Mouse (Mus musculus): ENCODE measurements around the gene Heatr1. TPM values are rescaled to one million over a fixed set of nuclear protein-coding genes. Genes with fewer than 3 reads are reported as not detected.

The Heatr1 gene
- polyA plus RNA-seq, 1 experiment from 2014 or later, result 26.6 TPM

DNA sequence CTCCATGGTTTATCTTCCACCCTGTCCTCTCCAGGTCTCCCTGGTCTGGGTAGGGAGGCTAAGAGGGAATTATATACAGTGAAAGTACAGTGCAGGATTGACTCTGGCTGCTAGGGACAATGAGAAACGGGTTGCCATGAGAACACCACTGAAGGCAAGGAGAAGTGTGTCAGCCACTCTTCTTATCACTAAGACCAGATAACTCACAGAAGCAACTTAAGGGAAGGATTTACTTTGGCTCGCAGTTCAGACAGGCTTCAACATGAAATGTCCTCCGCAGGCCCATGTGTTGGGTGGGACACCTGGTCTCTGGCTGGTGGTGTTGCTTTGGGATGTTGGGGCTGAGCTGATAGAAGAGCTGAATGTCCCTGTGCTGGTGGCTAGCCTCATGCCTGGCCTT, 22.1 kb upstream of the Heatr1 start:
- no peak overlapping the region for H3K4me2 ChIP-seq (replicated peaks; ENCODE audit: low read depth, low read length)
- no peaks in the 10 kb centered on the region for H3K36me3 ChIP-seq (ENCODE audit: control insufficient read depth, insufficient read depth, low read length)
- H3K27me3 ChIP-seq (ENCODE audit: control insufficient read depth, insufficient read depth, low read length), result no peaks in the 10 kb centered on the region
- H3K4me3 ChIP-seq (ENCODE audit: low read depth, low read length), result no peak overlapping the region
- WGBS, result 71% methylated on average over 3 of the region's 3 CpGs
- no peak for ATAC-seq (ENCODE audit: insufficient number of reproducible peaks, insufficient read depth, low FRiP score, low read depth)
- H3K27ac ChIP-seq (ENCODE audit: low read length), result no peak overlapping the region
- H3K9me3 ChIP-seq (ENCODE audit: control insufficient read depth, low read depth, low read length), result no peaks in the 10 kb centered on the region
- H3K9ac ChIP-seq (replicated peaks; ENCODE audit: low read depth, low read length), result no peak overlapping the region
- H3K4me1 ChIP-seq (ENCODE audit: control insufficient read depth, insufficient read depth, low read length), result no peaks in the 10 kb centered on the region

DNA sequence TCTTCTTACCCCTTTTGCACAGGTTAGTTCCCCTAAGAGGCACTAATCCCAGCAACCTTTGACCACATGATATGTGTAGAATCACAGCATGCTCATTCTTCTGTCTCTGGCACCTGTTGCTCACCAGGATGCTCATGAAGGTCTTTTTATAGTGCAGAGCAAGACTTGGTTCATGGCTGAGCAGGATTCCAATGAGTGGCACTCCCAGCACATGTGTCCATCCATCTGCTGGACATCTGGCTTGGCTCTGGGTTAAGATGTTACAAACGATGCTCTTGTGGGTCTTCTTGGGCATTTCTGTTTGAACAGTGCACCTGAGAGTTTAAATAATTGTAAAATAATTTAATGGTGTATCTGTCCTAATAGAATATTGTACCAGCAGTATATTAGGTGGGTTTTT, 18.0 kb upstream of the Heatr1 start:
- no peaks in the 10 kb centered on the region for H3K36me3 ChIP-seq (ENCODE audit: control insufficient read depth, insufficient read depth, low read length)
- no peak overlapping the region for H3K4me2 ChIP-seq (replicated peaks; ENCODE audit: low read depth, low read length)
- WGBS, result 63% methylated on average over 1 of the region's 1 CpGs
- no peak for ATAC-seq (ENCODE audit: insufficient number of reproducible peaks, insufficient read depth, low FRiP score, low read depth)
- no peak overlapping the region for H3K4me3 ChIP-seq (ENCODE audit: low read depth, low read length)
- H3K9ac ChIP-seq (replicated peaks; ENCODE audit: low read depth, low read length), result no peak overlapping the region
- no peak overlapping the region for H3K27ac ChIP-seq (ENCODE audit: low read length)
- no peaks in the 10 kb centered on the region for H3K4me1 ChIP-seq (ENCODE audit: control insufficient read depth, insufficient read depth, low read length)
- no peaks in the 10 kb centered on the region for H3K27me3 ChIP-seq (ENCODE audit: control insufficient read depth, insufficient read depth, low read length)
- no peaks in the 10 kb centered on the region for H3K9me3 ChIP-seq (ENCODE audit: control insufficient read depth, low read depth, low read length)

DNA sequence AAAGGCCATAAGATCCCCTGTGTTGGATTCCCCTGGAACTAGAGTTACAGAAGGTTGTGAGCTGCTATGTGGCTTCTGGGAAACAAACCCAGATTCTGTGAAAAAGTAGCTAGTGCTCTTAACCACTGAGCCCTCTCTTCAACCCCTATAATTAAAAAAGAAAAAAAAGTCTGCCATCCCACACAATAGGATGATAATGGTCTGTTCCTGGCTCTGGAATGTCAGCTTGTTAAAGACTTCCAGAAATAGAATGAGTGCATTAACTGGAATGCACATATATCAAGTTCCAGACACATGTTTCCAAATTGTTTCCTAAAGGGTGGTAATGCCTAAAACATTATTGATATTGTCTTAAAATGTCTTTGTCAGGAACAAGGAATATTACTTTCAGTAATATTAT, 10.0 kb upstream of the Heatr1 start:
- Histone ChIP-seq H3K4me1 (ENCODE audit: control insufficient read depth, insufficient read depth, low read length) (no peaks in the 10 kb centered on the region), H3K27me3 (ENCODE audit: control insufficient read depth, insufficient read depth, low read length) (no peaks in the 10 kb centered on the region), H3K9ac (replicated peaks; ENCODE audit: low read depth, low read length) (no peak overlapping the region), H3K36me3 (ENCODE audit: control insufficient read depth, insufficient read depth, low read length) (no peaks in the 10 kb centered on the region), H3K27ac (ENCODE audit: low read length) (no peak overlapping the region), H3K4me3 (ENCODE audit: low read depth, low read length) (no peak overlapping the region), H3K4me2 (replicated peaks; ENCODE audit: low read depth, low read length) (no peak overlapping the region), H3K9me3 (ENCODE audit: control insufficient read depth, low read depth, low read length) (0 out of 2 replicates have a peak, but pooled peaks cover 3% of the 10 kb centered on the region)
- ATAC-seq (ENCODE audit: insufficient number of reproducible peaks, insufficient read depth, low FRiP score, low read depth), result no peak

DNA sequence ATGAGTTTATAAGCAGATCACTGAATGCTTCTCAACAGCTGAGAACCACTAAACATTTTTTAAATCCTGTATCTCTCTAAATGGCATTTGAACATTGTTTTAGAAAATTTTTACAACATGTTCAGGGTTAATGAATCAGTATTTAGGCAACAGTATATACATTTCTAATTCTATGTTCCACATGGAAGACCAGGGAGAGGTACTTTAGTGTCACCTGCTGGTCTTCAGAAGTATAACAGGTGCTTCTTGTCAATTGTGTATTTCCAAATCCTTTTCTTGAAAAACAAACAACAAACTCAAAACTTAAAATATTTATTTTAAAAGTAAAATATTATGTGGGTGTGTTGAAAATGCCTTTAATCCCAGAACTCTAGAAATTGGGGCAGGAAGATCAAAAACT, 8.5 kb upstream of the Heatr1 start:
- Histone ChIP-seq H3K4me1 (ENCODE audit: control insufficient read depth, insufficient read depth, low read length) (no peaks in the 10 kb centered on the region), H3K27me3 (ENCODE audit: control insufficient read depth, insufficient read depth, low read length) (no peaks in the 10 kb centered on the region), H3K36me3 (ENCODE audit: control insufficient read depth, insufficient read depth, low read length) (no peaks in the 10 kb centered on the region), H3K9me3 (ENCODE audit: control insufficient read depth, low read depth, low read length) (0 out of 2 replicates have a peak, but pooled peaks cover 3% of the 10 kb centered on the region), H3K4me3 (ENCODE audit: low read depth, low read length) (no peak overlapping the region), H3K9ac (replicated peaks; ENCODE audit: low read depth, low read length) (no peak overlapping the region), H3K4me2 (replicated peaks; ENCODE audit: low read depth, low read length) (no peak overlapping the region), H3K27ac (ENCODE audit: low read length) (no peak overlapping the region)
- ATAC-seq (ENCODE audit: insufficient number of reproducible peaks, insufficient read depth, low FRiP score, low read depth), result no peak

DNA sequence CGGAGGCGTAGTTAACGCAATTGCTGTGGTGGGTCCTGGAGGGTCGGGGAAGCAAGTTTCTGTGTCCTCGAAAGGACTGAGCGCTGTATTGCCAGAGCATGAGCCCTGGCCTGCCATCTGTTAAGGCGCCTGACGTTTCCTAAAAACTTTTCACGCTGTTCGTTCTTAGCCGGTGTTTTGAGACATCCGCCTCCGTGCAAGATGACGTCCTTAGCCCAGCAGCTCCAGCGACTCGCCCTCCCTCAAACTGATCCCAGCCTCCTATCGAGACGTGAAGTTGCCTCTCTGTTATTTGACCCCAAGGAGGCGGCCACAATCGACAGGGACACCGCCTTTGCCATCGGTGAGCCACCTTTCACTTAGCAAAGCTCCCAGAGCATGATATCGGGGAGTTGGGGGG, 744 bp downstream of the Heatr1 start:
- peak; percentile 0; the same call in 1 of the 2 replicates for ATAC-seq (ENCODE audit: insufficient number of reproducible peaks, insufficient read depth, low FRiP score, low read depth)
- H3K9me3 ChIP-seq (ENCODE audit: control insufficient read depth, low read depth, low read length), result no peaks in the 10 kb centered on the region
- H3K27ac ChIP-seq (ENCODE audit: low read length), result no peak overlapping the region
- under 1% methylated on average over 23 of the region's 23 CpGs for WGBS
- peak overlapping the region; percentile 92 for H3K4me3 ChIP-seq (ENCODE audit: low read depth, low read length)
- H3K4me1 ChIP-seq (ENCODE audit: control insufficient read depth, insufficient read depth, low read length), result peaks cover 5% of the 10 kb centered on the region
- peak overlapping the region; percentile 39 for H3K9ac ChIP-seq (replicated peaks; ENCODE audit: low read depth, low read length)
- H3K36me3 ChIP-seq (ENCODE audit: control insufficient read depth, insufficient read depth, low read length), result peaks cover 3% of the 10 kb centered on the region; the same call in 1 of the 2 replicates
- H3K4me2 ChIP-seq (replicated peaks; ENCODE audit: low read depth, low read length), result peak overlapping the region; percentile 88
- no peaks in the 10 kb centered on the region for H3K27me3 ChIP-seq (ENCODE audit: control insufficient read depth, insufficient read depth, low read length)

DNA sequence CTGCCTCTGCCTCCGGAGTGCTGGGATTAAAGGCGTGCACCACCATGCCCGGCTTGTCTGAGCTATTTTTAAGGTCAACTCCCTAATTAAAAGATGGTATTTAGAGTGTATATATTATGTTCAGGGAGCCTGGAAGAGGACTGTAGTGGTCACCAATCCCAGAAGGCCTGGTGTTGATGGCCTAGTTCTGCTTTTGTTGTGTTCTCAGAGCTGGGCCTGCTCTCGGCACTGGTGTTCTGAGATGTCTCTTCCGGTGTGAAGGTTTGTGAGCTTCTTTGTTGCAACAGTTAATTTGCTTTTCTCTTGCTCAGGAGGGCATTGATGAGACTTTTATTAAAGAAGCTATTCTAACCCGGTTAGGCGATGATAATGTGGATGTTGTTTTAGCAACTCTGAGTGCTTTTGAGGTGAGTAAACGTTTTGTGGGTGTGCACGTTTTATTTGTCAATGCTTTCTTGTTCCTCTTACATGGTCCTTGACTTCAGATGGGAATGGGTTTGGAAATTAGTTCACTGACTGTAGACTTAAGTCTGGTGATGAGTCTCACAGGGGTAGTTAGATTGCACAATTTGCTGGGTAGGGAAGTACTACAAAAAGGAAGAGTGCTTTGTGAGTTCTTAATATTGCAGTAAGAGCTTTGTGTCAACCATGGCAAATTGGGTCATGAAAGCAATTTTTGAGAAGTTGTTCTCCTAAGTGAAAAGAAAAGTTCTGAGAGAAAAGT, 13.7 kb downstream of the Heatr1 start:
- no peak overlapping the region for H3K27ac ChIP-seq (ENCODE audit: low read length)
- ATAC-seq (ENCODE audit: insufficient number of reproducible peaks, insufficient read depth, low FRiP score, low read depth), result no peak
- H3K27me3 ChIP-seq (ENCODE audit: control insufficient read depth, insufficient read depth, low read length), result no peaks in the 10 kb centered on the region
- no peak overlapping the region for H3K4me3 ChIP-seq (ENCODE audit: low read depth, low read length)
- H3K36me3 ChIP-seq (ENCODE audit: control insufficient read depth, insufficient read depth, low read length), result peaks cover 41% of the 10 kb centered on the region
- H3K9ac ChIP-seq (replicated peaks; ENCODE audit: low read depth, low read length), result no peak overlapping the region
- H3K9me3 ChIP-seq (ENCODE audit: control insufficient read depth, low read depth, low read length), result no peaks in the 10 kb centered on the region
- H3K4me1 ChIP-seq (ENCODE audit: control insufficient read depth, insufficient read depth, low read length), result no peaks in the 10 kb centered on the region
- WGBS, result 94% methylated on average over 9 of the region's 9 CpGs
- no peak overlapping the region for H3K4me2 ChIP-seq (replicated peaks; ENCODE audit: low read depth, low read length)

DNA sequence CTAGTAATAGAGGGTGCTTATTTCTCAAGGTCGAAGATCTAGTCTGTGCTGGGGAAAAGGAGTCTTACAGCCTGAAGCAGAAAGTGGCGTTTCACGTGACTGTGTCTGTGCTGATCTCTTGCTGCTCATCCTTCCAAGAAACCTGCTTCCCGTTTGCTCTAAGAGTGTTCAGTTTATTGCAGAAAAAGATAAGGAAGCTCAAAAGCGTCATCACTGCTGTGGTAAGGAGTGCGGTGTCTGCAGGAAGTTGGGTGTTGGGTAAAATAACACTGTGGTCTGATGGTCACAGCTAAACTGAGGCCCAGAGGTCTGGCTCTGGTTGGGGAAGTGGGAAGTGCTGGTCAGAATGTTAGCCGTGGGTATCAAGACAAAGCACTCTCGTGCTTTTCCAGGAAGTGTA, 17.2 kb downstream of the Heatr1 start:
- peaks cover 51% of the 10 kb centered on the region for H3K36me3 ChIP-seq (ENCODE audit: control insufficient read depth, insufficient read depth, low read length)
- no peak for ATAC-seq (ENCODE audit: insufficient number of reproducible peaks, insufficient read depth, low FRiP score, low read depth)
- no peaks in the 10 kb centered on the region for H3K9me3 ChIP-seq (ENCODE audit: control insufficient read depth, low read depth, low read length)
- 90% methylated on average over 8 of the region's 8 CpGs for WGBS
- no peak overlapping the region for H3K9ac ChIP-seq (replicated peaks; ENCODE audit: low read depth, low read length)
- H3K27me3 ChIP-seq (ENCODE audit: control insufficient read depth, insufficient read depth, low read length), result no peaks in the 10 kb centered on the region
- H3K4me3 ChIP-seq (ENCODE audit: low read depth, low read length), result no peak overlapping the region
- H3K4me1 ChIP-seq (ENCODE audit: control insufficient read depth, insufficient read depth, low read length), result no peaks in the 10 kb centered on the region
- no peak overlapping the region for H3K4me2 ChIP-seq (replicated peaks; ENCODE audit: low read depth, low read length)
- no peak overlapping the region for H3K27ac ChIP-seq (ENCODE audit: low read length)

DNA sequence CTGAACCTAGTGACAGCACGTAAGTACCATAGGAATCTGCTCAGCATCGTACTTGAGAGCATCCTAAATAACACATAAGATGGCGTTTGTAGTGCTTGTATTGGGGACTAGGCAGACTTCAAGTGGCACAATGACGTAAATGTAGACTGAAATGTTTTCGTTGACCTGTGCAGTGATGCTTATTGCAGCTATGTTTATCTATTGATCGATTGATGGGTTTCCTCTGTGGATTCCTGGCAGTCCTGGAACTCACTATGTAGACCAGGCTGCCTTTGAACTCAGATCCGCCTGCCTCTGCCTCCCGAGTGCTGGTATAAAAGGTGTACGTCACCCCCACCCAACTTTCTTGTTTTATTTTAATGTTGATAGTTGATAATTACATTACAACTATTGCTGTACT, 25.8 kb downstream of the Heatr1 start:
- Histone ChIP-seq H3K9me3 (ENCODE audit: control insufficient read depth, low read depth, low read length) (no peaks in the 10 kb centered on the region), H3K27ac (ENCODE audit: low read length) (no peak overlapping the region), H3K27me3 (ENCODE audit: control insufficient read depth, insufficient read depth, low read length) (no peaks in the 10 kb centered on the region), H3K4me1 (ENCODE audit: control insufficient read depth, insufficient read depth, low read length) (no peaks in the 10 kb centered on the region), H3K4me2 (replicated peaks; ENCODE audit: low read depth, low read length) (no peak overlapping the region), H3K4me3 (ENCODE audit: low read depth, low read length) (no peak overlapping the region), H3K9ac (replicated peaks; ENCODE audit: low read depth, low read length) (no peak overlapping the region), H3K36me3 (ENCODE audit: control insufficient read depth, insufficient read depth, low read length) (peaks cover 62% of the 10 kb centered on the region)
- 85% methylated on average over 9 of the region's 9 CpGs for WGBS
- ATAC-seq (ENCODE audit: insufficient number of reproducible peaks, insufficient read depth, low FRiP score, low read depth), result no peak

DNA sequence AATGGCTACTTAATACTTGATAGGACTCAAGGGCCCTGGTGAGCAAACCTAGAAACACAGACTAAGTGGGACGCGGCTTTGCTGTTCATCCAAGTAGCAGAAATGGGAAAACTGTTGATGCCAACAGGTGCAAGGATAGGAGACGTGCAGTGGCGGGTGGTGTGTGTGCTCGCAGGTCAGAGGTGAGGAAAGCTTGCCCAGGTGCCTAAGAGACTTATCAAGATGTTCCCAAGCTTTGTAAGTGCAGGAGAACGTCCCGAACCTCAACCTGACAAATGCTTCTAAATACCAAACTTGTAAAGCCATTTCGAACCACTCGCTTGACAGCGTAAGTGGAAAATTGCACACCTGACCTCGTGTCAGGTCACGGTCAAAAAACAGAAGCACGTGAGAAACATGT, 33.7 kb downstream of the Heatr1 start:
- H3K9me3 ChIP-seq (ENCODE audit: control insufficient read depth, low read depth, low read length), result no peaks in the 10 kb centered on the region
- ATAC-seq (ENCODE audit: insufficient number of reproducible peaks, insufficient read depth, low FRiP score, low read depth), result no peak
- H3K4me2 ChIP-seq (replicated peaks; ENCODE audit: low read depth, low read length), result no peak overlapping the region
- no peaks in the 10 kb centered on the region for H3K4me1 ChIP-seq (ENCODE audit: control insufficient read depth, insufficient read depth, low read length)
- no peak overlapping the region for H3K27ac ChIP-seq (ENCODE audit: low read length)
- H3K4me3 ChIP-seq (ENCODE audit: low read depth, low read length), result no peak overlapping the region
- 92% methylated on average over 13 of the region's 13 CpGs for WGBS
- H3K27me3 ChIP-seq (ENCODE audit: control insufficient read depth, insufficient read depth, low read length), result no peaks in the 10 kb centered on the region
- peaks cover 73% of the 10 kb centered on the region for H3K36me3 ChIP-seq (ENCODE audit: control insufficient read depth, insufficient read depth, low read length)
- H3K9ac ChIP-seq (replicated peaks; ENCODE audit: low read depth, low read length), result no peak overlapping the region

Measured in stomach, embryonic 14.5 days (tissue).